Mouse (Mus musculus) liver, postnatal 0 days (tissue): ENCODE data around the gene Shoc2.

ENCODE experiments used
- CTCF ChIP-seq: sonication (generic); IDR thresholded peaks from 2 replicates; pipeline ENCODE4 v1.5.1; 2016; ENCODE audit warnings: antibody characterized with exemption, low read depth
- EP300 ChIP-seq: IDR thresholded peaks from 2 replicates; pipeline ENCODE4 v1.6.1; 2016; ENCODE audit warnings: antibody characterized with exemption, low read depth, mild to moderate bottlenecking

GRCm38 (mm10) chr19:53914950-53915349, 29.2 kb upstream of the Shoc2 start:
- no peak for TF ChIP-seq CTCF
- no peak for TF ChIP-seq EP300
